Mouse (Mus musculus) heart, adult 2 months (tissue): ENCODE measurements at regions not wholly inside any gene's neighbourhood (a gene's known extent, or its start where the extent isn't known, plus 50 kb on each side); places are given as distances from the start of the nearest gene placed in this dataset.

Source experiments
- CTCF ChIP-seq: fragments of 200-600 bp; IDR thresholded peaks from 2 replicates; pipeline ENCODE4 v1.8.1; 2022; ENCODE audit warnings: antibody characterized with exemption, mild to moderate bottlenecking, moderate library complexity
- POLR2A ChIP-seq: fragments of 200-500 bp; IDR thresholded peaks from 2 replicates; pipeline ENCODE4 v1.6.1; 2011; ENCODE audit warnings: mild to moderate bottlenecking, low read depth, low read length, control low read depth; ENCODE audit not compliant: insufficient read depth

DNA sequence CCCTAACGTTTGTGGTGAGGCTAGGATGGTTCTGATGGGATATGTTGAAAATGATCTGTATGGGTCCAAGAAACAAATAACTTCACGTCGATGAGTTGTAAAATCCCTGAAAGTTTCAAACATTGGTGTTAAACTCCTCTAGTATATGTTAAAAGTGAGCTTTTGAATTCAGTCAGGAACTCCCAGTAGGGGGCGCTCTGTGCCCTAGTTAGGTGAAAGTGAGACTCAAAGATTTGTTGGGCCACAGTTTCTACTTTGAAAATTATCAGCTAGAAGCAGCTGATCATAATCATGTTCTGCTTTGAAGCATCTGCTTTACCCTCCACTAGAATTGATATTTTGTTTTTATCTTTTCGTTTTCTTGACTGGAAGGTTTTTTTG lies 215.6 kb downstream of the Samd9l start:
- TF ChIP-seq CTCF, result peak; percentile 78
- no peak for TF ChIP-seq POLR2A
